Mouse (Mus musculus): Measurements from ENCODE around the gene Gabrr1.

Gabrr1 gene

GRCm38 (mm10) chr4:33208881-33209841, 76.8 kb downstream of the Gabrr1 start, which contains the start of gene Srsf12:
Srsf12 (plus strand) TSS chr4:33208991.
- DNase-seq (ENCODE audit: low read depth, low spot score), result no peak

Measured in telencephalon, adult 2 months (tissue).